Mouse (Mus musculus) retina, postnatal 1 day (tissue): ENCODE results near the gene Gm8300.
"Not testable (repeated sequence)": the region's sequence is repeated elsewhere in the genome, so short reads cannot be mapped to it uniquely, and the experiment has no call there.

ENCODE experiments used
- DNase-seq: peaks from one replicate; pipeline ENCODE4 v3.0.0-alpha.2; 2012

Gene Gm8300

GRCm38 (mm10) chr12:87514016-87514415 is at the start of gene Gm8300:
Gm8300 (plus strand) TSS chr12:87514316.
- DNase-seq, result not testable (repeated sequence)

DNA sequence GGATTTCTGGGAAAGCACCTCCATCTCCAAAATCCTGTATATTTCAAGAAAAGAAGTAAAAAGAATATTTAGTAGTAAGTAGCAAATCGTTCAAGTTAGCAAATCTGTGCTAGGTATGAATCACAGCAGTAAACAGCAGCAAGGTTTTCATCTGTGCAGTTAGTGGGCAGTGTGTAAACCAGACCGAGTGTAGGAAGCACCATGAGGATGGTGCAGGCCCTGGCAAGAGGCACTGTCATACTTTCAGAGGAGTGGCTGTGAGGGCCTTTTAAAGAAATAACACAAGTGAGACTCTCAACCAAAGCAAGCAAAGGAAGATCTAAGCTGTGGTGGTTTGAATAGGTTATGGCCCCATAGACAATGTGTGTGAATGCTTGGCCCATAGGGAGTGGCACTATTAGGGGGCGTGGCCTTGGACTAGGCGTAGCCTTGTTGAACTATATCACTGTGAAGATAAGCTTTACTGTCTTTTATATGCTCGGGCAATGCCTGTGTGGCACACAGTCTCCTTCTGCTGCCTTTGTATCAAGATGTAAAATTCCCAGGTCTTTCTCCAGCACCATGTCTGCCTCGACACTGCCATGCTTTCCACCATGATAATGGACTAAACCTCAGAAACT is 49.3 kb upstream of the Gm8300 start:
- no peak for DNase-seq

DNA sequence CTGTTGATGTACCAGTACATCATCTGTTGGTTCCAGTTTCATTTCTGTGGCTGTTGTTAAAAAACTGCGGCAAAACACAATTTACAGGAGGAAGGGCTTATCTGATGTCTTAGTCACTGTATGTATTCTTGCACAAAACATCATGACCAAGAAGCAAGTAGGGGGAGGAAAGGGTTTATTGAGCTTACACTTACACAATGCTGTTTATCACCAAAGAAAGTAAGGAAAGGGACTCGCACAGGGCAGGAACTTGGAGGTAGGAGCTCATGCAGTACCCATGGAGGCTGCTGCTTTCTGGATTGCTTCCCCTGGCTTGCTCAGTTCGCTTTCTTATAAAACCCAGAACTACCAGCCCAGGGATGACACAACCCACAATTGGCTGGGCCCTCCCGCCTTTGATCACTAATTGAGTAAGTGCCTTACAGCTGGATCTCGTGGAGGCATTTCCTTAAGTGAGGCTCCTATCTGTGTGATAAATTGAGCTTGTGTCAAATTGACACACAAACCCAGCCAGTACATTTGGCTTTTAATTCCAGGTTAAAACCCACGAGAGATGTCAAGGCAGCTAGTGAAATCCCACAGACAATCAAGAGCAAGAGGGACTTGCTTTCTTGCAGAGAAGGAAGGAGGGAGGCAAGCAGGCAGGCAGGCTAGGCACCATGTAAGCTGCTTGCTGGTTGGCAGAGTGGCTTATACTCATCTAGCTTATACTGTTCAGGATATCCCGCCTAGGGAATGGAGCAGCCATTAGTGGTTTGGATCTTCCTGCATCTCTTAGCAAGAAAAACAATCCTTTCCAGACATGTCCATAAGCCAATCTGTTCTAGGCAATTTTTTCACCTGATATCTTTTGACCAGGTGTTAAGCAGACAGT is 43.6 kb upstream of the Gm8300 start:
- peak; percentile 5 for DNase-seq

DNA sequence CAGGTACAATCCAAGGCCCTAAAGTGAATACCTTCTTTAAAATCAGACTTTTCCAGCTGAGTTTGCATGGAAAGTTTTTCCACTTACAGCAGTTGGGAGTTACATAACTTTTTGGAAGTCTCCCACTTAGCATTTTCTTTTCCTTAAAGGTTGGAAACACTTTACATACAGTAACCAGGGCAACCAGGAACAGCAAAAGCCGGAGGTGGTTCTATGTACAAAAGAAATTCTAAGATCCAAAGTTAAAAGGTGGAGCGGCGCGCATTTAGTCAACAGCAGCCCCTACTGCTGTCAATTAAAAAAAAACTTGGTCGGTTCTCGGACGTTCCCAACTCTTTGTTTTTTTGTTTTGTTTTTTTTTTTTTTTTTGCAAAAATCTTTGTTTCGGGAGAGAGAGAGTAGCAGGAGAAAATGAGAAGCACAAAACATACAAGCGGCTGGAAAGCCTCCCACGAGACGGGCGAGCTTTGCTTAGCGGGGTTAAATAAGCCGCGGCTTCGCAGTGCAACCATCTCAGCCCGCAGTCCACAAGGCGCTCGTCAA is 42.6 kb upstream of the Gm8300 start:
- DNase-seq, result no peak

DNA sequence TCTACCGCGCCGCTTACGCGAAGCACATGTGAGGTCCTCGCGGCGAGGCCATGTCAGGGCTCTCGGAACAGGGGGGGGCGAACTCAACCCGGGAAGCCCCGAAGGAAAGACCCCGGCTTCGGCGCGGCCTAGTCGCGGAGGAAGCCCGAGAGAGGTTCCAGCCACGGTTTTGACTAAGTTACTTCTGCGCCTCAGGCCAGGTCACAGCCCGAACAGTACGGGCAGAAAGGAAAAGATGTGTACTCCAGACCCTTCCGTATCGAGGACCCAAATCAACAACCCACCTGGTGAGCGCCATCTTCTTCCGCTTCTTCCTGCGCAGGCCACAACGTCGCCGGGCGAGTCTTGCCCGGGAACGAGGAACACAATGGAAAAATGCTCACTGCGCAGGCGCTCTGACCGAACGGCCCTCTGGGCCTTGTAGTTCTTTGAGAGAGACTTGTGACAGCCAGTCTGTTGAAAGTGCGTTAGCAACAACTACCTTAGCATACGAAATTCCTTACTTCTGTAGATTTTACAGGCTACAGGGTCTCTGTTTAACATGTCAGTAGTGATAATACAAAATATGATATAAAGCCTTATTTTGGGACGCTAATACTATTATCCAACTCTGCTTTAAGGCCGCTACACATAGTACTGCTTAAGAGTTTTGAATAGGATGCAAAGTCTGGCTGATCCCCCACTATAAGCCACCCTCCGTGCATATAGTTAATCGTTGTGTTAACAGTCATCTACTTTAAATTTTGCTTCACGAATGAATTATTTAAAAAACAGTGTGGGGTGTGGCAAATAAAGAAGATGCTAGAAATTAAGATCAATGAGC is 41.9 kb upstream of the Gm8300 start, which contains the start of gene Snw1:
Gene Snw1 (minus strand): TSS at position 311 of the 823 bp plus-strand sequence.
- DNase-seq, result peak; percentile 97

DNA sequence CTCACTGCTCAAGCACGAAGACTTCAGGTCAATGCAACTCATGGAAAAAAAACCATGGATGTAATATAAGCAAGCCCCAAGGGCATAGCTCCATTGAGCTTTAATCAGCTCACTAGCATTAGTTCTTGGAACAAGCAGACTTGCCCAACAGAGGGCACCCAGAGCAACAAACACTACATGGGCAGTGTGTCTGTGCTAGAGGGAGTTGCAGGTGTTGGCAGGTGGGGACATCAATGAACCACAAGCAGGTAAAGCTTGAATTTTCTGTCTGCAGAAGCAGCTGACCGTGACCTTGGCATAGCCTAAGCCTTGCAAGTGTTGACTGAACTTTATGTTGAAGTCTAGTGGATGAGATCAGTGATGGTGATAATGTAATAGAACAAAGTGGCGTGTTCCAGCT is 39.4 kb upstream of the Gm8300 start:
- no peak for DNase-seq

DNA sequence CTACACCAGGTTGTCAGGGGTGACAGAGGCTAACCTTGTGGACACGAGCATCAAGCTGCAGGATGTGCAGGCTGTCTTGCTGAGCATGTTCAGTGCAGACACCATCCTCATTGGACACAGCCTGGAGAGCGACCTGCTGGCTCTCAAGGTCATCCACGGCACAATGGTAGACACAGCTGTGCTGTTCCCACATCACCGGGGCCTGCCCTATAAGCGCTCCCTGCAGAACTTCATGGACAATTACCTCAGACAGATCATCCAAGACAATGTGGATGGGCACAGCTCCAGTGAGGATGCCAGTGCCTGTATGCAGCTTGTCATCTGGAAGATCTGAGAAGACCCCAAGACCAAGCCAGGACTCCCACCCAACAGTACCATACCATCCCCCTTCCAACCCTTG is 31.6 kb upstream of the Gm8300 start:
- DNase-seq, result not testable (repeated sequence)

- not testable (repeated sequence) for DNase-seq
These were observed 25.4 kb upstream of the Gm8300 start for GRCm38 (mm10) chr12:87488683-87489082.

DNA sequence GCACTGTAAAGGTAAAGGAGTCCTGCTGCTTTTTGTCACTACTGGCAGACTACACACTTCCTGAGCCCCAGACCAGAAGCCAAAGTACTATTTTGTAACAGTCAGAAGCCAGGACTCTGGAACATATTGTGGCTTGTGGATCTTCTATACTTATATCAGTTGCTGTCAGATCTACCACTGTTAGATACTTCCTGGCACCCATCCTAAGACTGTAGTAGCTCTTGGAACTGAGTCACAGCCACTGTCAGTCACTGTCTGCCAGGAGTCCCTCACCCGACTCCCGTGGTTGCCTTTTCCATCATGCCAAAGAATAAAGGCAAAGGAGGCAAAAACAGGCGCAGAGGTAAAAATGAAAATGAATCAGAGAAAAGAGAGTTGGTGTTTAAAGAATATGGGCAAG is 19.7 kb upstream of the Gm8300 start, which contains the start of gene Gm5788:
Gene Gm5788 (plus strand): TSS at position 301 of the 400 bp plus-strand sequence.
- not testable (repeated sequence) for DNase-seq

- DNase-seq, result not testable (repeated sequence)
These were observed 5.5 kb downstream of the Gm8300 start for GRCm38 (mm10) chr12:87519616-87520015.

DNA sequence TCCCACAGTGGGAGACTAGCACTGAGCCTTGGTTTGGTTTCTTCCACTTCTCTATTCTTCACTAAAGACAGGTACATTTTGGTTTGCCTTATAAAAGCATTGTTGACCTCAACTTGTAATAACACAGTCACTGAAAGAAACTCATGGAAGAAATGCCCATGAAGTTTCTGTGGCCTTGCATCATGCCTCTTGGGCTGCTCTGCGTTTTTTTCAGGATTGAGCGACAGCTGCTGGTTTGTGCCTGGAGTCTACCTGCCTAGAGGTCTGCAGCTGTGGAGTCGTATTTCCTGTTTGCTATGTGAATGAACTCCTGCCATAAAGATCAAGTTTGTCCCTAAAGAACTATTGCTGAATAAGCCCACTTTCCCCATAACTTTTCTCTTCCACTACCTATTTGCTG is 29.8 kb downstream of the Gm8300 start:
- no peak for DNase-seq

- DNase-seq, result not testable (repeated sequence)
These were observed 36.5 kb downstream of the Gm8300 start for GRCm38 (mm10) chr12:87550628-87551027.
